Mouse (Mus musculus) B cell, adult 2 months (primary cell): ENCODE measurements around the gene Btbd35f18.
"Not testable (repeated sequence)": the region's sequence is repeated elsewhere in the genome, so short reads cannot be mapped to it uniquely, and the experiment has no call there.

Source experiments
- DNase-seq, 2 experiments: peaks; one replicate each; pipeline ENCODE4 v3.0.0; 2022

Gene Btbd35f18

DNA sequence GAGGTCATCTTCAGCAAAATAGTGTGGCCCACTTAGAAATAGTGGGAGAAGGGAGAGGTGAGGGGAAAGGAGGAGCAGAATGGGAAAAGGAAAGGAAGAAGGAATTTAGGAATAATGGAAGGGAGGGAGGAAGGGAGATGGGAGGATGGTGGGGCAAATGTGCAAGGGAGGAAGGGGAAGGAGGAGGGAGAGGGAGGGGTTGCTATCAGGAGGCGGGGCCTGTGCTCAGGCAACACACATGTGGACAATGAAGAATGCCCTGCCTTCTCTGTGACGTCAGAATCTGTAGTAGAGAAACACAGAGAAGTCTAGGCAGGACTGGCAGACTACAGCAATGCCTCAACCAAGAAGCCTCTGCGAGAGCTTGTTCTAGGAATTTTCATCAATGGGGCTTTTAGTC is at the start of gene Btbd35f18:
TSS of gene Btbd35f18 (plus strand) at position 301 of the 400 bp plus-strand sequence.
- not testable (repeated sequence) for DNase-seq
